Mouse (Mus musculus) MEL (cell line): ENCODE results near the gene Rprd1b. TPM values are rescaled to one million over a fixed set of nuclear protein-coding genes. Genes with fewer than 3 reads are reported as not detected.

Experiments used
- DNase-seq: peaks from one replicate; pipeline ENCODE4 v3.0.0; 2011; ENCODE audit warnings: low read depth, low spot score
- H3K27ac ChIP-seq: 2 replicates; pipeline ENCODE4 v1.5.1; 2012; ENCODE audit warnings: low read depth, mild to moderate bottlenecking, control low read depth, low read length, moderate library complexity; ENCODE audit not compliant: control insufficient read depth
- H3K27me3 ChIP-seq, 2 experiments: fragments of 150-350 bp in 1 of 2; sonication (generic) in 1 of 2; 2 replicates each; pipeline ENCODE4 v1.6.1; 2012; ENCODE audit warnings: low read length in 2 of 2, mild to moderate bottlenecking in 2 of 2, improper control_type of control experiment in 1 of 2, moderate library complexity in 1 of 2; ENCODE audit not compliant: insufficient read depth in 2 of 2, control insufficient read depth in 1 of 2
- H3K36me3 ChIP-seq, 2 experiments: 2 replicates each; pipeline ENCODE4 v1.6.1; 2012 to 2014; ENCODE audit warnings: low read length in 2 of 2, improper control_type of control experiment in 1 of 2, inconsistent platforms in 1 of 2, mild to moderate bottlenecking in 1 of 2; ENCODE audit not compliant: insufficient read depth in 2 of 2, control insufficient read depth in 1 of 2
- H3K4me1 ChIP-seq, 2 experiments: fragments of 150-350 bp in 1 of 2; sonication (generic) in 1 of 2; 2 replicates each; pipeline ENCODE4 v1.6.1; 2012; ENCODE audit warnings: low read length in 2 of 2, improper control_type of control experiment in 1 of 2, mild to moderate bottlenecking in 1 of 2; ENCODE audit not compliant: insufficient read depth in 2 of 2, control insufficient read depth in 1 of 2
- H3K4me3 ChIP-seq, 2 experiments: fragments of 150-350 bp in 1 of 2; sonication (generic) in 1 of 2; 2 replicates each; pipeline ENCODE4 v1.5.1; 2012; ENCODE audit warnings: low read depth in 2 of 2, low read length in 2 of 2, mild to moderate bottlenecking in 2 of 2, moderate library complexity in 2 of 2, control low read depth in 1 of 2, improper control_type of control experiment in 1 of 2; ENCODE audit not compliant: control insufficient read depth in 1 of 2, insufficient read depth in 1 of 2
- H3K79me2 ChIP-seq: 2 replicates; pipeline ENCODE4 v1.6.1; 2012; ENCODE audit warnings: mild to moderate bottlenecking, low read length, moderate library complexity; ENCODE audit not compliant: control insufficient read depth, poor library complexity, insufficient read depth
- H3K9ac ChIP-seq: 2 replicates; pipeline ENCODE4 v1.6.1; 2012; ENCODE audit warnings: low read depth, mild to moderate bottlenecking, control low read depth, low read length, moderate library complexity; ENCODE audit not compliant: control insufficient read depth, poor library complexity, severe bottlenecking
- H3K9me3 ChIP-seq: fragments of 150-350 bp; sonication (generic); replicated peaks from 2 replicates; pipeline ENCODE4 v1.6.1; 2012; ENCODE audit warnings: mild to moderate bottlenecking, low read length, improper control_type of control experiment, moderate library complexity; ENCODE audit not compliant: insufficient read depth
- BHLHE40 ChIP-seq: IDR thresholded peaks from 2 replicates; pipeline ENCODE4 v1.6.1; 2012; ENCODE audit warnings: low read depth, mild to moderate bottlenecking, inconsistent platforms, low read length, improper control_type of control experiment, borderline replicate concordance
- CHD1 ChIP-seq: IDR thresholded peaks from 2 replicates; pipeline ENCODE4 v1.6.1; 2012; ENCODE audit warnings: low read depth, mild to moderate bottlenecking, inconsistent platforms, low read length, improper control_type of control experiment
- CHD2 ChIP-seq: IDR thresholded peaks from 2 replicates; pipeline ENCODE4 v1.6.1; 2011; ENCODE audit warnings: low read length, improper control_type of control experiment
- ELF1 ChIP-seq: IDR thresholded peaks from 2 replicates; pipeline ENCODE4 v1.6.1; 2014; ENCODE audit warnings: low read depth, mild to moderate bottlenecking, inconsistent platforms, low read length, improper control_type of control experiment, moderate library complexity
- MAX ChIP-seq: IDR thresholded peaks from 2 replicates; pipeline ENCODE4 v1.6.1; 2011; ENCODE audit warnings: low read length, improper control_type of control experiment
- MAZ ChIP-seq: IDR thresholded peaks from 2 replicates; pipeline ENCODE4 v1.6.1; 2012; ENCODE audit warnings: low read depth, mild to moderate bottlenecking, inconsistent platforms, low read length, improper control_type of control experiment
- MXI1 ChIP-seq: IDR thresholded peaks from 2 replicates; pipeline ENCODE4 v1.6.1; 2011; ENCODE audit warnings: mild to moderate bottlenecking, low read depth, low read length, improper control_type of control experiment
- MYB ChIP-seq: IDR thresholded peaks from 2 replicates; pipeline ENCODE4 v1.6.1; 2011; ENCODE audit warnings: mild to moderate bottlenecking, low read depth, low read length, improper control_type of control experiment
- NRF1 ChIP-seq: IDR thresholded peaks from 2 replicates; pipeline ENCODE4 v1.6.1; 2014; ENCODE audit warnings: low read depth, mild to moderate bottlenecking, inconsistent platforms, low read length, improper control_type of control experiment, moderate library complexity; ENCODE audit not compliant: poor library complexity, insufficient read depth, severe bottlenecking
- POLR2A ChIP-seq, 2 experiments: IDR thresholded peaks; 2 replicates each; pipeline ENCODE4 v1.6.1; 2011 to 2012; ENCODE audit warnings: low read length in 2 of 2, mild to moderate bottlenecking in 2 of 2, control low read depth in 1 of 2, improper control_type of control experiment in 1 of 2, low read depth in 1 of 2, moderate library complexity in 1 of 2; ENCODE audit not compliant: control insufficient read depth in 1 of 2, insufficient read depth in 1 of 2, poor library complexity in 1 of 2
- RCOR1 ChIP-seq: IDR thresholded peaks from 2 replicates; pipeline ENCODE4 v1.6.1; 2012; ENCODE audit warnings: low read depth, mild to moderate bottlenecking, inconsistent platforms, low read length, improper control_type of control experiment
- SIN3A ChIP-seq: IDR thresholded peaks from 2 replicates; pipeline ENCODE4 v1.6.1; 2012; ENCODE audit warnings: low read length, improper control_type of control experiment, inconsistent platforms
- TCF12 ChIP-seq: IDR thresholded peaks from 2 replicates; pipeline ENCODE4 v1.6.1; 2014; ENCODE audit warnings: low read depth, mild to moderate bottlenecking, inconsistent platforms, low read length, improper control_type of control experiment, moderate library complexity
- USF1 ChIP-seq: IDR thresholded peaks from 2 replicates; pipeline ENCODE4 v1.6.1; 2014; ENCODE audit warnings: low read depth, mild to moderate bottlenecking, inconsistent platforms, low read length, improper control_type of control experiment, moderate library complexity
- ZMIZ1 ChIP-seq: IDR thresholded peaks from 2 replicates; pipeline ENCODE4 v1.6.1; 2012; ENCODE audit warnings: low read depth, mild to moderate bottlenecking, inconsistent platforms, low read length, improper control_type of control experiment, moderate library complexity
- ZNF384 ChIP-seq: IDR thresholded peaks from 2 replicates; pipeline ENCODE4 v1.6.1; 2012; ENCODE audit warnings: low read depth, mild to moderate bottlenecking, inconsistent platforms, low read length, improper control_type of control experiment
- polyA plus RNA-seq, 2 experiments: library from polyadenylated mRNA; stranded (reverse) in 1 of 2; unstranded in 1 of 2; fragments of >175 nt in 1 of 2; fragments of >200 nt in 1 of 2; gene quantifications; 2 replicates each; pipeline versions ENCODE4 v1.2.1 to v1.2.4; 2012; ENCODE audit warnings: low replicate concordance in 2 of 2, low read depth in 1 of 2; ENCODE audit not compliant: insufficient read length in 2 of 2, insufficient read depth in 1 of 2, missing spikeins in 1 of 2
- total RNA-seq: library from RNA; depleted of rRNA; stranded (reverse); fragments of 300-350 nt; gene quantifications from 2 replicates; pipeline ENCODE4 v1.2.3, GENCODE M21; 2012

Gene Rprd1b
- total and polyA plus RNA-seq, 3 experiments = 14.2 to 35.1 TPM; not detected in 1

GRCm38 (mm10) chr2:158139628-158140027, 111.3 kb downstream of the Rprd1b start:
- H3K36me3 ChIP-seq = peaks cover 0 to 18% of the 10 kb centered on the region in 2 experiments; a peak in 2 of 4 replicates
- TF ChIP-seq MXI1 (no peak), CHD2 (no peak)

GRCm38 (mm10) chr2:158140664-158141063, 112.4 kb downstream of the Rprd1b start:
- H3K9ac ChIP-seq = no peak overlapping the region
- no peak for DNase-seq
- TF ChIP-seq MAZ = no peak
- no peak for TF ChIP-seq MAX
- no peak for TF ChIP-seq RCOR1
- TF ChIP-seq NRF1 = no peak
- TF ChIP-seq TCF12 = no peak
- no peak for TF ChIP-seq USF1
- TF ChIP-seq BHLHE40 = no peak
- no peak for TF ChIP-seq CHD2
- TF ChIP-seq MXI1 = no peak
- no peak for TF ChIP-seq MYB
- TF ChIP-seq ELF1 = no peak
- no peak for TF ChIP-seq ZNF384
- TF ChIP-seq SIN3A = no peak
- TF ChIP-seq CHD1 = no peak
- TF ChIP-seq POLR2A (IDR thresholded peaks at IDR 0.05; ENCODE audit: control insufficient read depth in 1 of 2, insufficient read depth in 1 of 2, low read depth in 1 of 2, low read length in 2 of 2, poor library complexity in 1 of 2) = no peak
- TF ChIP-seq ZMIZ1 = no peak
- H3K36me3 ChIP-seq = peaks cover 0 to 18% of the 10 kb centered on the region in 2 experiments; a peak in 2 of 4 replicates
- peaks cover 17 to 34% of the 10 kb centered on the region in 2 experiments for H3K4me1 ChIP-seq
- no peak overlapping the region for H3K27ac ChIP-seq
- H3K9me3 ChIP-seq = no peaks in the 10 kb centered on the region
- no peaks in the 10 kb centered on the region for H3K27me3 ChIP-seq
- no peak overlapping the region for H3K4me3 ChIP-seq
- H3K79me2 ChIP-seq = no peaks in the 10 kb centered on the region

More at GRCm38 (mm10) chr2:158139628-158140027, 111.3 kb downstream of the Rprd1b start:
- no peak for DNase-seq
- Histone ChIP-seq H3K27me3 (no peaks in the 10 kb centered on the region), H3K4me1 (peaks cover 17 to 33% of the 10 kb centered on the region in 2 experiments), H3K27ac (no peak overlapping the region), H3K9ac (no peak overlapping the region), H3K4me3 (no peak overlapping the region), H3K9me3 (no peaks in the 10 kb centered on the region), H3K79me2 (no peaks in the 10 kb centered on the region)
